18 mouse cellular contexts compared by ENCODE assay signal in genomic region chr17:75538431-75538830, GRCm38 (mm10).
"Had no signal": no experiment of that assay in that cellular context is flagged by ENCODE, and none has a peak within 500 bp of the region (broad histone marks: within the 10 kb centered on the region; RNA-seq: fewer than 3 reads in every experiment).

No protein-coding gene starts in this region.

- ATAC-seq: midbrain, embryonic 15.5 days had no signal

- H3K9ac ChIP-seq: intestine, embryonic 15.5 days; midbrain, embryonic 12.5 days; midbrain, embryonic 15.5 days; neural tube, embryonic 12.5 days; neural tube, embryonic 15.5 days had no signal

- H3K27me3 ChIP-seq: intestine, embryonic 15.5 days; midbrain, embryonic 12.5 days; midbrain, embryonic 15.5 days; neural tube, embryonic 12.5 days; neural tube, embryonic 15.5 days had no signal

- H3K27ac ChIP-seq: intestine, embryonic 15.5 days; macrophage; midbrain, embryonic 12.5 days; midbrain, embryonic 15.5 days; neural tube, embryonic 12.5 days; neural tube, embryonic 15.5 days had no signal

- H3K4me1 ChIP-seq: intestine, embryonic 15.5 days; midbrain, embryonic 12.5 days; midbrain, embryonic 15.5 days had no signal

- H3K4me3 ChIP-seq: intestine, embryonic 15.5 days; midbrain, embryonic 12.5 days; midbrain, embryonic 15.5 days; neural tube, embryonic 12.5 days; neural tube, embryonic 15.5 days had no signal

- H3K9me3 ChIP-seq: intestine, embryonic 15.5 days; midbrain, embryonic 12.5 days; midbrain, embryonic 15.5 days; neural tube, embryonic 12.5 days; neural tube, embryonic 15.5 days had no signal

- H3K4me2 ChIP-seq: intestine, embryonic 15.5 days; midbrain, embryonic 12.5 days; midbrain, embryonic 15.5 days; neural tube, embryonic 12.5 days; neural tube, embryonic 15.5 days had no signal

- DNase-seq: kidney, adult 11 months; kidney, adult 9 months; kidney, postnatal 14 days; kidney, postnatal 4 days; layer of hippocampus, adult 9-11 months; lung, postnatal 10 days; right cerebral cortex, adult 18-20 months; right cerebral cortex, postnatal 14 days; right cerebral cortex, postnatal 4 days; spleen, adult 18-20 months; thymus, adult 18-20 months; thymus, postnatal 36 days had no signal
